Mouse (Mus musculus): ENCODE results near the gene Acer1.

The Acer1 gene

GRCm38 (mm10) chr17:56982013-56982412 is at the start of gene Acer1:
Gene Acer1, minus strand, starts transcription at chr17:56982126.
- DNase-seq (ENCODE audit: low spot score in 2 of 2) = no peak

- peak in 1 of 2 experiments; percentile 35 for DNase-seq (ENCODE audit: low spot score in 2 of 2)
Measured at GRCm38 (mm10) chr17:57030931-57031660, 49.2 kb upstream of the Acer1 start, which contains the start of gene Khsrp. Gene Khsrp, minus strand, starts transcription at chr17:57031522.

- no peak for DNase-seq (ENCODE audit: low spot score in 2 of 2)
Measured at GRCm38 (mm10) chr17:57029691-57030090, 47.8 kb upstream of the Acer1 start.

GRCm38 (mm10) chr17:57027471-57027870 is 45.5 kb upstream of the Acer1 start:
- no peak for DNase-seq (ENCODE audit: low spot score in 2 of 2)

- no peak for DNase-seq (ENCODE audit: low spot score in 2 of 2)
Measured at GRCm38 (mm10) chr17:57020960-57021359, 39.0 kb upstream of the Acer1 start.

- no peak for DNase-seq (ENCODE audit: low spot score in 2 of 2)
Measured at GRCm38 (mm10) chr17:57019693-57020092, 37.8 kb upstream of the Acer1 start.

GRCm38 (mm10) chr17:57012245-57012795 is 30.4 kb upstream of the Acer1 start:
- DNase-seq (ENCODE audit: low spot score in 2 of 2) = no peak

- peak; percentile 92 to 93 for DNase-seq (ENCODE audit: low spot score in 2 of 2)
Measured at GRCm38 (mm10) chr17:57011236-57012141, 29.6 kb upstream of the Acer1 start, which contains the start of the genes Gtf2f1 and Gm17949. Gene Gtf2f1, minus strand, starts transcription at chr17:57011288. Gene Gm17949, plus strand, starts transcription at chr17:57011469.

- no peak for DNase-seq (ENCODE audit: low spot score in 2 of 2)
Measured at GRCm38 (mm10) chr17:57010911-57011235, 28.9 kb upstream of the Acer1 start.

GRCm38 (mm10) chr17:57007137-57007905 is 25.4 kb upstream of the Acer1 start:
- no peak for DNase-seq (ENCODE audit: low spot score in 2 of 2)

- DNase-seq (ENCODE audit: low spot score in 2 of 2) = no peak
Measured at GRCm38 (mm10) chr17:57003994-57004393, 22.1 kb upstream of the Acer1 start.

- no peak for DNase-seq (ENCODE audit: low spot score in 2 of 2)
Measured at GRCm38 (mm10) chr17:57001228-57001627, 19.3 kb upstream of the Acer1 start.

- no peak for DNase-seq (ENCODE audit: low spot score in 2 of 2)
Measured at GRCm38 (mm10) chr17:56999968-57000609, 18.2 kb upstream of the Acer1 start, which contains the start of gene Pspn. Gene Pspn, minus strand, starts transcription at chr17:57000018.

GRCm38 (mm10) chr17:56999414-56999813 is 17.5 kb upstream of the Acer1 start:
- no peak for DNase-seq (ENCODE audit: low spot score in 2 of 2)

- peak; percentile 93 to 95 for DNase-seq (ENCODE audit: low spot score in 2 of 2)
Measured at GRCm38 (mm10) chr17:56997029-56997667, 15.2 kb upstream of the Acer1 start, which contains the start of gene Alkbh7. Gene Alkbh7, plus strand, starts transcription at chr17:56997339.

- no peak for DNase-seq (ENCODE audit: low spot score in 2 of 2)
Measured at GRCm38 (mm10) chr17:56996506-56996905, 14.6 kb upstream of the Acer1 start.

- DNase-seq (ENCODE audit: low spot score in 2 of 2) = no peak
Measured at GRCm38 (mm10) chr17:56995046-56995445, 13.1 kb upstream of the Acer1 start.

GRCm38 (mm10) chr17:56990966-56991365 is 9.0 kb upstream of the Acer1 start:
- no peak for DNase-seq (ENCODE audit: low spot score in 2 of 2)

- peak; percentile 88 to 89 for DNase-seq (ENCODE audit: low spot score in 2 of 2)
Measured at GRCm38 (mm10) chr17:56990115-56990746, 8.3 kb upstream of the Acer1 start, which contains the start of gene Clpp. Gene Clpp, plus strand, starts transcription at chr17:56990305.
